ENCODE assay signal across 8 mouse cellular contexts in genomic region chr3:95283589-95283941, GRCm38 (mm10). TPM values are rescaled to one million over a fixed set of nuclear protein-coding genes. Genes with fewer than 3 reads are reported as not detected.
A peak's percentile ranks its signal among the peaks of the same experiment; 100 is the strongest.
DNase-seq lines count a peak whose midpoint lies in the region; ATAC-seq lines count a peak whose summit lies in the region.

No protein-coding gene starts in this region.

- WGBS in heart, embryonic 15.5 days, result 3% methylated on average over 7 of the region's 7 CpGs
- 2% methylated on average over 7 of the region's 7 CpGs for WGBS in hindbrain, embryonic 11.5 days
- WGBS in midbrain, embryonic 12.5 days, result 2% methylated on average over 7 of the region's 7 CpGs

- H3K9me3 ChIP-seq in heart, embryonic 15.5 days (replicated peaks), result no peaks in the 10 kb centered on the region
- H3K9me3 ChIP-seq in hindbrain, embryonic 11.5 days (ENCODE audit: control insufficient read depth, low read length), result no peaks in the 10 kb centered on the region
- no peaks in the 10 kb centered on the region for H3K9me3 ChIP-seq in midbrain, embryonic 12.5 days

- peaks cover 20% of the 10 kb centered on the region for H3K4me1 ChIP-seq in heart, embryonic 15.5 days (replicated peaks)
- no peaks in the 10 kb centered on the region; the same call in 1 of the 2 replicates for H3K4me1 ChIP-seq in hindbrain, embryonic 11.5 days (replicated peaks; ENCODE audit: control insufficient read depth, insufficient read depth, low read length)
- peaks cover 20% of the 10 kb centered on the region for H3K4me1 ChIP-seq in midbrain, embryonic 12.5 days

- H3K9ac ChIP-seq in heart, embryonic 15.5 days, result peak overlapping the region; percentile 86
- peak overlapping the region; percentile 77 for H3K9ac ChIP-seq in hindbrain, embryonic 11.5 days (ENCODE audit: low read depth, low read length)
- H3K9ac ChIP-seq in midbrain, embryonic 12.5 days (replicated peaks), result peak overlapping the region; percentile 77

- H3K27ac ChIP-seq in heart, embryonic 15.5 days, result peak overlapping the region; percentile 98
- peak overlapping the region; percentile 90 for H3K27ac ChIP-seq in hindbrain, embryonic 11.5 days (ENCODE audit: low read depth, low read length)
- H3K27ac ChIP-seq in midbrain, embryonic 12.5 days (replicated peaks), result peak overlapping the region; percentile 96

- no peaks in the 10 kb centered on the region for H3K27me3 ChIP-seq in heart, embryonic 15.5 days
- H3K27me3 ChIP-seq in hindbrain, embryonic 11.5 days (ENCODE audit: control insufficient read depth, insufficient read depth, low read length), result no peaks in the 10 kb centered on the region
- H3K27me3 ChIP-seq in midbrain, embryonic 12.5 days, result no peaks in the 10 kb centered on the region

- no peak for ATAC-seq in heart, embryonic 15.5 days (replicated peaks; ENCODE audit: insufficient number of reproducible peaks, insufficient read depth, low FRiP score, low read depth)
- ATAC-seq in hindbrain, embryonic 11.5 days (ENCODE audit: low FRiP score), result no peak
- no peak for ATAC-seq in midbrain, embryonic 12.5 days (ENCODE audit: low FRiP score, low read depth)

- peak overlapping the region; percentile 86 for H3K4me3 ChIP-seq in heart, embryonic 15.5 days
- H3K4me3 ChIP-seq in hindbrain, embryonic 11.5 days (ENCODE audit: low read depth, low read length), result peak overlapping the region; percentile 75
- peak overlapping the region; percentile 66 for H3K4me3 ChIP-seq in midbrain, embryonic 12.5 days

- peak overlapping the region; percentile 87 for H3K4me2 ChIP-seq in heart, embryonic 15.5 days
- peak overlapping the region; percentile 40 for H3K4me2 ChIP-seq in hindbrain, embryonic 11.5 days (replicated peaks; ENCODE audit: low read depth, low read length)
- peak overlapping the region; percentile 76 for H3K4me2 ChIP-seq in midbrain, embryonic 12.5 days (replicated peaks)

- no peak for DNase-seq in heart, adult 9 months (ENCODE audit: low spot score in 2 of 2)
- DNase-seq in NIH3T3 (ENCODE audit: low read depth), result peak; percentile 49
- no peak for DNase-seq in hindbrain, embryonic 11.5 days (ENCODE audit: low spot score)
- DNase-seq in spleen, adult 18-20 months, result no peak
- DNase-seq in Muller cell, postnatal 12 days (ENCODE audit: inconsistent ontology term), result no peak
- DNase-seq in urinary bladder, adult 2 months (ENCODE audit: low spot score), result no peak

- peaks cover 6% of the 10 kb centered on the region; the same call in 1 of the 2 replicates for H3K36me3 ChIP-seq in heart, embryonic 15.5 days
- H3K36me3 ChIP-seq in hindbrain, embryonic 11.5 days (ENCODE audit: control insufficient read depth, insufficient read depth, low read length), result no peaks in the 10 kb centered on the region
- H3K36me3 ChIP-seq in midbrain, embryonic 12.5 days, result peaks cover 11% of the 10 kb centered on the region

RNA-seq across cellular contexts. Expression of gene Prune1, which starts 1.7 kb away (rescaled TPM):
- polyA plus RNA-seq in heart, embryonic 15.5 days (2015; fragmentation: Nextera tagmentation; extraction: Ambion mirVana), result 23.8 and 26.5 TPM in 2 replicates
- polyA plus RNA-seq in hindbrain, embryonic 11.5 days (2014; fragmentation: Nextera tagmentation; extraction: Ambion mirVana), result 31.0 and 31.3 TPM in 2 replicates
- polyA plus RNA-seq in midbrain, embryonic 12.5 days (2016; fragmentation: Nextera tagmentation; extraction: Ambion mirVana), result 33.1 and 35.7 TPM in 2 replicates
- polyA plus RNA-seq in urinary bladder, adult 2 months (2012; rRNA removed), result 19.2 and 20.3 TPM in 2 replicates

RNA-seq across cellular contexts. Expression of gene Mindy1, which starts 2.4 kb away (rescaled TPM):
- 24.7 and 27.6 TPM in 2 replicates for polyA plus RNA-seq in heart, embryonic 15.5 days (2015; fragmentation: Nextera tagmentation; extraction: Ambion mirVana)
- polyA plus RNA-seq in hindbrain, embryonic 11.5 days (2014; fragmentation: Nextera tagmentation; extraction: Ambion mirVana), result 42.2 and 46.5 TPM in 2 replicates
- polyA plus RNA-seq in midbrain, embryonic 12.5 days (2016; fragmentation: Nextera tagmentation; extraction: Ambion mirVana), result 46.6 and 47.6 TPM in 2 replicates
- polyA plus RNA-seq in urinary bladder, adult 2 months (2012; rRNA removed), result 69.7 and 79.9 TPM in 2 replicates

RNA-seq across cellular contexts. Expression of gene Anxa9, which starts 23.4 kb away (rescaled TPM):
- polyA plus RNA-seq in heart, embryonic 15.5 days (2015; fragmentation: Nextera tagmentation; extraction: Ambion mirVana), result 0.64 and 1.2 TPM in 2 replicates
- 1.6 and 2.1 TPM in 2 replicates for polyA plus RNA-seq in hindbrain, embryonic 11.5 days (2014; fragmentation: Nextera tagmentation; extraction: Ambion mirVana)
- 1.0 and 1.1 TPM in 2 replicates for polyA plus RNA-seq in midbrain, embryonic 12.5 days (2016; fragmentation: Nextera tagmentation; extraction: Ambion mirVana)
- polyA plus RNA-seq in urinary bladder, adult 2 months (2012; rRNA removed), result 6.5 and 7.6 TPM in 2 replicates

RNA-seq across cellular contexts. Expression of gene Cers2, which starts 31.0 kb away (rescaled TPM):
- 120 and 139 TPM in 2 replicates for polyA plus RNA-seq in heart, embryonic 15.5 days (2015; fragmentation: Nextera tagmentation; extraction: Ambion mirVana)
- polyA plus RNA-seq in hindbrain, embryonic 11.5 days (2014; fragmentation: Nextera tagmentation; extraction: Ambion mirVana), result 101 and 105 TPM in 2 replicates
- 101 and 109 TPM in 2 replicates for polyA plus RNA-seq in midbrain, embryonic 12.5 days (2016; fragmentation: Nextera tagmentation; extraction: Ambion mirVana)
- polyA plus RNA-seq in urinary bladder, adult 2 months (2012; rRNA removed), result 119 and 126 TPM in 2 replicates

RNA-seq across cellular contexts. Expression of gene Bnipl, which starts 32.6 kb away (rescaled TPM):
- polyA plus RNA-seq in heart, embryonic 15.5 days (2015; fragmentation: Nextera tagmentation; extraction: Ambion mirVana), result 0.06 and 0.38 TPM in 2 replicates
- 0.61 and 0.73 TPM in 2 replicates for polyA plus RNA-seq in hindbrain, embryonic 11.5 days (2014; fragmentation: Nextera tagmentation; extraction: Ambion mirVana)
- 0.33 and 0.38 TPM in 2 replicates for polyA plus RNA-seq in midbrain, embryonic 12.5 days (2016; fragmentation: Nextera tagmentation; extraction: Ambion mirVana)
- polyA plus RNA-seq in urinary bladder, adult 2 months (2012; rRNA removed), result 13.5 and 15.1 TPM in 2 replicates
